Mouse (Mus musculus): ENCODE results near the gene Nomo1. TPM values are rescaled to one million over a fixed set of nuclear protein-coding genes. Genes with fewer than 3 reads are reported as not detected.
A peak's percentile ranks its signal among the peaks of the same experiment; 100 is the strongest.

The Nomo1 gene
- polyA plus RNA-seq, 1 experiment from 2014 or later = 34.4 TPM

- H3K4me3 ChIP-seq (ENCODE audit: low read depth, low read length) = no peak overlapping the region
- H3K36me3 ChIP-seq (ENCODE audit: control insufficient read depth, insufficient read depth) = peaks cover 31% of the 10 kb centered on the region
- H3K9me3 ChIP-seq (ENCODE audit: control insufficient read depth) = no peaks in the 10 kb centered on the region
- TF ChIP-seq CTCF (IDR thresholded peaks at IDR 0.05; ENCODE audit: low read depth) = no peak
- no peaks in the 10 kb centered on the region for H3K27me3 ChIP-seq (replicated peaks; ENCODE audit: control insufficient read depth, insufficient read depth, low read length)
- no peak for ATAC-seq
- WGBS = 79% methylated on average over 6 of the region's 6 CpGs
- H3K9ac ChIP-seq (ENCODE audit: low read depth, low read length) = no peak overlapping the region
- H3K4me2 ChIP-seq (replicated peaks; ENCODE audit: low read depth) = no peak overlapping the region
- peaks cover 8% of the 10 kb centered on the region; the same call in 1 of the 2 replicates for H3K4me1 ChIP-seq (replicated peaks; ENCODE audit: control insufficient read depth, insufficient read depth, low read length)
- no peak overlapping the region for H3K27ac ChIP-seq (ENCODE audit: low read depth, low read length)
Observed at GRCm38 (mm10) chr7:46086378-46086777, 52.9 kb downstream of the Nomo1 start.

GRCm38 (mm10) chr7:46088241-46088640 is 54.7 kb downstream of the Nomo1 start:
- ATAC-seq = no peak
- Histone ChIP-seq H3K4me3 (ENCODE audit: low read depth, low read length) (no peak overlapping the region), H3K27ac (ENCODE audit: low read depth, low read length) (no peak overlapping the region), H3K4me1 (replicated peaks; ENCODE audit: control insufficient read depth, insufficient read depth, low read length) (peaks cover 8% of the 10 kb centered on the region; the same call in 1 of the 2 replicates), H3K9me3 (ENCODE audit: control insufficient read depth) (no peaks in the 10 kb centered on the region), H3K36me3 (ENCODE audit: control insufficient read depth, insufficient read depth) (peaks cover 12% of the 10 kb centered on the region; the same call in 1 of the 2 replicates), H3K4me2 (replicated peaks; ENCODE audit: low read depth) (no peak overlapping the region), H3K27me3 (replicated peaks; ENCODE audit: control insufficient read depth, insufficient read depth, low read length) (no peaks in the 10 kb centered on the region), H3K9ac (ENCODE audit: low read depth, low read length) (no peak overlapping the region)
- TF ChIP-seq CTCF (IDR thresholded peaks at IDR 0.05; ENCODE audit: low read depth) = no peak
- 85% methylated on average over 6 of the region's 6 CpGs for WGBS

- no peak for ATAC-seq
- Histone ChIP-seq H3K27ac (ENCODE audit: low read depth, low read length) (no peak overlapping the region), H3K4me2 (replicated peaks; ENCODE audit: low read depth) (no peak overlapping the region), H3K4me3 (ENCODE audit: low read depth, low read length) (no peak overlapping the region), H3K27me3 (replicated peaks; ENCODE audit: control insufficient read depth, insufficient read depth, low read length) (0 out of 2 replicates have a peak, but pooled peaks cover 7% of the 10 kb centered on the region), H3K4me1 (replicated peaks; ENCODE audit: control insufficient read depth, insufficient read depth, low read length) (no peaks in the 10 kb centered on the region), H3K9ac (ENCODE audit: low read depth, low read length) (no peak overlapping the region), H3K9me3 (ENCODE audit: control insufficient read depth) (no peaks in the 10 kb centered on the region), H3K36me3 (ENCODE audit: control insufficient read depth, insufficient read depth) (no peaks in the 10 kb centered on the region)
- no peak for TF ChIP-seq CTCF (IDR thresholded peaks at IDR 0.05; ENCODE audit: low read depth)
- 55% methylated on average over 8 of the region's 8 CpGs for WGBS
Observed at GRCm38 (mm10) chr7:46092803-46093202, 59.3 kb downstream of the Nomo1 start.

GRCm38 (mm10) chr7:46096136-46096535 is 62.6 kb downstream of the Nomo1 start:
- 2% methylated on average over 4 of the region's 4 CpGs for WGBS
- Histone ChIP-seq H3K4me3 (ENCODE audit: low read depth, low read length) (no peak overlapping the region), H3K27me3 (replicated peaks; ENCODE audit: control insufficient read depth, insufficient read depth, low read length) (0 out of 2 replicates have a peak, but pooled peaks cover 7% of the 10 kb centered on the region), H3K4me1 (replicated peaks; ENCODE audit: control insufficient read depth, insufficient read depth, low read length) (no peaks in the 10 kb centered on the region), H3K4me2 (replicated peaks; ENCODE audit: low read depth) (no peak overlapping the region), H3K9ac (ENCODE audit: low read depth, low read length) (no peak overlapping the region), H3K27ac (ENCODE audit: low read depth, low read length) (no peak overlapping the region), H3K9me3 (ENCODE audit: control insufficient read depth) (no peaks in the 10 kb centered on the region), H3K36me3 (ENCODE audit: control insufficient read depth, insufficient read depth) (no peaks in the 10 kb centered on the region)
- ATAC-seq = peak; percentile 48
- peak; percentile 96 for TF ChIP-seq CTCF (IDR thresholded peaks at IDR 0.05; ENCODE audit: low read depth)

GRCm38 (mm10) chr7:46097319-46097783 is 63.9 kb downstream of the Nomo1 start:
- Histone ChIP-seq H3K36me3 (ENCODE audit: control insufficient read depth, insufficient read depth) (no peaks in the 10 kb centered on the region), H3K9me3 (ENCODE audit: control insufficient read depth) (no peaks in the 10 kb centered on the region), H3K27me3 (replicated peaks; ENCODE audit: control insufficient read depth, insufficient read depth, low read length) (0 out of 2 replicates have a peak, but pooled peaks cover 7% of the 10 kb centered on the region), H3K27ac (ENCODE audit: low read depth, low read length) (no peak overlapping the region), H3K4me1 (replicated peaks; ENCODE audit: control insufficient read depth, insufficient read depth, low read length) (no peaks in the 10 kb centered on the region), H3K4me3 (ENCODE audit: low read depth, low read length) (no peak overlapping the region), H3K9ac (ENCODE audit: low read depth, low read length) (no peak overlapping the region), H3K4me2 (replicated peaks; ENCODE audit: low read depth) (no peak overlapping the region)
- no peak for TF ChIP-seq CTCF (IDR thresholded peaks at IDR 0.05; ENCODE audit: low read depth)
- WGBS = 53% methylated on average over 4 of the region's 4 CpGs
- no peak for ATAC-seq

- H3K4me3 ChIP-seq (ENCODE audit: low read depth, low read length) = no peak overlapping the region
- no peak overlapping the region for H3K9ac ChIP-seq (ENCODE audit: low read depth, low read length)
- ATAC-seq = no peak
- H3K36me3 ChIP-seq (ENCODE audit: control insufficient read depth, insufficient read depth) = no peaks in the 10 kb centered on the region
- H3K4me2 ChIP-seq (replicated peaks; ENCODE audit: low read depth) = no peak overlapping the region
- 83% methylated on average over 19 of the region's 19 CpGs for WGBS
- H3K27me3 ChIP-seq (replicated peaks; ENCODE audit: control insufficient read depth, insufficient read depth, low read length) = 0 out of 2 replicates have a peak, but pooled peaks cover 7% of the 10 kb centered on the region
- no peak for TF ChIP-seq CTCF (IDR thresholded peaks at IDR 0.05; ENCODE audit: low read depth)
- no peaks in the 10 kb centered on the region for H3K4me1 ChIP-seq (replicated peaks; ENCODE audit: control insufficient read depth, insufficient read depth, low read length)
- no peak overlapping the region for H3K27ac ChIP-seq (ENCODE audit: low read depth, low read length)
- H3K9me3 ChIP-seq (ENCODE audit: control insufficient read depth) = no peaks in the 10 kb centered on the region
Observed at GRCm38 (mm10) chr7:46098221-46098918, 64.9 kb downstream of the Nomo1 start.
